Mouse (Mus musculus) heart, adult 10 weeks (tissue): ENCODE data around the gene Rfxap. TPM values are rescaled to one million over a fixed set of nuclear protein-coding genes. Genes with fewer than 3 reads are reported as not detected.

Experiments
- polyA plus RNA-seq: library from polyadenylated mRNA; stranded (reverse); fragments of 350-450 nt; fragmentation: Illumina TruSeq; extraction: RNeasy Lipid Tissue Mini Kit (QIAGEN cat#74804); gene quantifications from one replicate; pipeline ENCODE4 v1.2.3, GENCODE M21; 2014; ENCODE audit warnings: low read depth, low replicate concordance

The Rfxap gene
- 19.2 TPM for polyA plus RNA-seq

GRCm38 (mm10) chr3:54807666-54808217 lies at the start of gene Rfxap:
Gene Rfxap (minus strand): TSS chr3:54807791.

GRCm38 (mm10) chr3:54755145-54756041 lies 52.2 kb downstream of the Rfxap start, which contains the start of gene Smad9:
Gene Smad9 (plus strand): TSS chr3:54755582.

Other genes with a start within 250 kb of the Rfxap start
- 23.7 TPM for gene Supt20, start 115.0 kb downstream of the Rfxap start, polyA plus RNA-seq
- not detected for gene Gm21958, start 93.4 kb downstream of the Rfxap start, polyA plus RNA-seq
- gene Exosc8, start 72.4 kb downstream of the Rfxap start, polyA plus RNA-seq = 25.1 TPM
- 16.2 TPM for gene Alg5, start 72.3 kb downstream of the Rfxap start, polyA plus RNA-seq
- gene Smad9, start 52.2 kb downstream of the Rfxap start, polyA plus RNA-seq = 1.4 TPM
- 0.50 TPM for gene Sertm1, start 108.1 kb upstream of the Rfxap start, polyA plus RNA-seq
- gene Ccna1, start 247.7 kb upstream of the Rfxap start, polyA plus RNA-seq = not detected